Mouse (Mus musculus) T-helper 1 cell (primary cell): ENCODE measurements around the gene Mctp2.

ENCODE experiments used
- in situ Hi-C: fragments of 300-600 bp; cut with MboI, MseI; formaldehyde crosslinking; loops from one replicate; pipeline ENCODE4 v1.15.1; 2025; ENCODE audit warnings: high pct_unique_total_duplicates

Mctp2 gene

DNA sequence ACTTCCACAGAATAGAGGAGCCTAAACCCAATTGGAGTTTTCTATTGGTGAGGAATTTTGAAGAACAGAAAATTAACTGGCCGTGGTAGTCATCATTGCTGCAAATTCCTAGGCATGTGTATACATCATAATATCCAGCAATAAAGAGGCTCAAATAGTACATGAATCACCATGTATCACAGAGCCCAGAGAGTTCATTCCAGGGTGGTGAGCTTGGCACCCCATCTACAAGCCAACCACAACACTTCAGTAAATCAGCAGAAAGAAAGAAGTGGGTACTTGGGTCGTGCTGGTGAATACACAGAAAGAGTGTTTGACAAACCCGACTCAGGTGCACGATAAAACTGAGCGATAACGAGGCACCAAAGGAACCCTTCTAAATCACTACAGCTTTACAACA lies 207.8 kb downstream of the Mctp2 start:
- in situ Hi-C loops: no loop called here

DNA sequence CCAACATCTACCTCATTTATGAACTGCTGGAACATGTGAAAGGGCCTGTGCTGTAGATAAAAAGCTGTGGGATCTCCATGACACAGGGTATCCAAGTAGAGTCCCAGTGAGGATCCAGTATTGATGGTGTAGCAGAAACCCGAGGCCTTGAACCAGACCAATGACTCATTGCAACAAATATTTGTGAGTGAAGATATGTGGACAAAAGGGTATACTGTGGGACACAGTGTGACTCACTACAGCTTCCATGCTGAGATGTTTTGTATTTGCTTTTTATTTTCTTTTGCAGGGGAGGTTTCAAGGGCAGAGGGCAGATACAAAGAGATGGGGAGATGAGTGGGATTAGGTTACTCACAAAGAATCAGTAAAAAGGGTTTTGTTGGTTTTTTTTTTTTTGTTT lies 209.4 kb downstream of the Mctp2 start:
- in situ Hi-C loops: no loop called here

DNA sequence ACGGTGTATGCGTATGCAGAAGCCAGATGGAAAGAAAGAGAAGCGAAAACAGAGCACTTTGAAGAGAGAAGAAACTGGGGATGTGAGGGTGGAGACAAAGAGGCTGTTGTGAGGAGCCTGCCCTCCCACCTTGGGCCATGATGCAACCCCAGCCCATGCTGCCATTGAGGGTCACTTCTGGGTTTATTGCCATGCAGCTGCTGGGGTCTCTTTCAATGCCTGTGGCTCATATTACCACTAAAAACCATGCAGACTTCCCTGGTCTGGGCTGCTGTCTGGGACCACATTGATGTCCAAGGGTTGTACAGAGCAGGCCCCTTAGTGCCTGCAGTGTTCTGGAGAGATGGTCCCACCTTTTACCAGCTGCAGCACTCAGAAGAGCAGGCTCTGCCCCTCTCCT lies 210.0 kb downstream of the Mctp2 start:
- in situ Hi-C loops: no loop called here

DNA sequence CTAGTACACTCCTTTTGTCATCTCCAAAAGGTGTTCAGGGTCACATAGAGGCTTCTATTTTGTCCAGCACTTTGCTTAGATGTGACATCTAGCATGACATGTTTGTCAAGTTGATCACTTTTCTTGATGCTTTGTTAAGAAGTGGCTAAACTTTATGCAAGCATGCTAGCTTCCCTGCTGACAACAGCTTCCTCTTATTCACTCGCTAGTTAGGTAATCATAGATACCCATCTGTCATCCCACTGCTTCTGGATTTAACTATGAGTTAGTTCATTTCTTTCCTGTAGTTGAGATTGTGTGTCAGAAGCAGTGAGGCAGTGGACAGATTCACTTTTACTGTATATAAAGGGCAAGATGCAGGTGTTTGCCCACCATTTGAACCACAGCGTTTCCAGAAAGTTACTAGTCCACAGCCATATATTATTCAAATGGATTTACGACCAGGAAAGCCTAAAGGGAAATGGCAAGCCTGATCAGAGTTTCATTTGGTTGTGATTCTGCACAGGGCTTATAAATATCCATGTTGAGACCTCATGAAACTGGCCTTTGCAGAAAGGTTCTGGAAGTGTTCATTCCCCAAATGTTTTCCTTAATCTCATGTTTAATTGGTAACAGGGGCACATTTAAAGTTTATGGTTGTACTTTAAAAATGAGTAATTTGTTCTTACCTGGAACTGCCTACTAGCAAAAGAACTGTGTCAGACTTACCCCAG lies 216.8 kb downstream of the Mctp2 start:
- in situ Hi-C loops: no loop called here

DNA sequence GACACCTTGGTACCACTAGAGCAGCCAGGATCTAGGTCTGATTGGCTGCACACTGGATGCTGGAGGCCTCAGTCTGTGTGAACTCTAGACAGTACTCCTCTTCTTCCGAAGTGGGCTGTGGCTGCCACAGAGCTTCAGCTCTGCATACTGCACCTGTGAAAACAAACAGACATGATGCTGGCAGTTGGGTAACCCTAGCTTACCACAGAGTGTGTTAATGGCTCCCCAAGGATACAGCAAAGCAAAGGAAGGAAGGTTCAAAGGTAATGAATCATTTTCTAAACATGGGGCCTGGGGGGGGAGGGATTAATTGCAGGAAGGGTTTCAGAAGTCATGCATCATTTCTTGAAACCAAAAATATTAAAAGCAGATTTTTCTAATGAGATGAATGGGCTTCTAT lies 225.7 kb downstream of the Mctp2 start:
- in situ Hi-C loops: no loop called here

DNA sequence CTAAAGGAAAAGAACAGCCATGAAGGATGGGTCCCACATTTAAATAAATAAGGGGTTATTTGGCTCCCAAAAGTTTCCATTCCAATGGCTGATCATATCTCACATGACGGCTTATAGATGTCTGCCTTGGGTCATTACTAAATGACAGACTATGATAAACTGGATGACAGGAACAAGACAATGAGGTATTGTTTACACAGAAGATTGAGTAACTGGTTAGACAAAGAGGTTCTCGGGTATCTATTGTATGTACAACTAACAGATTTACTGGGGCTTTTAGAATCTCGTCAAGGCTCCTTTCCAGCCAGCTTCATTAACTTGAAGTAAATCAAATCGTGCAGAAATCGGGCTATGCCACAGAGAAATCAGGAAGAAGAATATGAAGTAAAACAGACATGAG lies 227.5 kb downstream of the Mctp2 start:
- in situ Hi-C loops: no loop called here

DNA sequence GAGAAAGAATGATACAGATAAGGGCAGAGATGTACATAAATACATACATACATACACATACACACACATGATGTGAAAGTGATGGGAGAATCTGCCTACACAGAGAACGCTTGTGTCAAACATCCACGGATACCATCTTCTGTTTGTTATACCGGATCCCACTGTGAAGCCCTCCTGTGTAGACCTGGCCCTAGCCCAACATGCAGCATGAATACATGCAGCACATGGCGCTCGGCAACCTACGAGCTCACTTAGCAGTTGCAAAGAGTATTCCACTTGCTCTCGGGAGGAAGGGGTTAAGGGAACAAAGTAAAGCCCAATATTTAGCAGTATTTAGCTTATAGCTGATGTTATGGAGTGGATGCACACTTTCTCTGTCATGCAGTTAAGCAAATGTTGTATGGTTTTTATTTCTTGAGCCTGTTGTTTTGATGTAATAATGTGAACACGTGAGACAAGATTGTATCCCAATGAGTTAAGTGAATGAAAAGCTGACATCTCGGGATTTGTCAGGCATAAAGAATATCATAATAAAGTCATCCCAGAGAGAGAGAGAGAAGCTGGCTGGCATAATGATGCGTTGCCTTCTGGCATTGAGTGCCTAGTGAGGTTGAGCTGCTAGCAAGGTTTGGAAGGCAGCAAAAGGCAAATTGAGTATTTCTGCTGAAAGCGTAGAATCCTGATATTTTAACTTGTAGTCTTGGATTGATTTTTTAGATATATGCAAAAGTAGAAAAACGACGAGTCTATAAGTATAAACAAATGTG lies 234.8 kb downstream of the Mctp2 start:
- in situ Hi-C loops: no loop called here

DNA sequence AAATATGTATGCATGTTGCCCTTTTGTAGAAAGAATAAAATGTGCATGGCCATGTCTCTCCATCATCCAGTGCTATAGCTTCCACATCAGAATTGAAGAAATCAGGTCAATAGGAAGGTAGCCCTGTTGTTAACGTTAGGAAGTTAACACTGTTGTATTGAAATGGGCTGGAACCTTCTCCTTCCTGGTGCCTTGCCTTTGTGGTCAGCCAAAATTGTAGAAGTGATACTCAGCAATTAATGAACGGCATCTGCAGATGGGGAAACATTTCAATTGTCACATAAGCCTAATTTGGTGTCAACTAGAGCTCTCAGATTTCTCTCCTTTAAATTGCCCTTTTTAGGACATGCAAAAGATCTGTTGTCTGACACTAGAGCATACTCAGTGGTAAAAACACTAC lies 238.0 kb downstream of the Mctp2 start:
- in situ Hi-C loops: no loop called here

DNA sequence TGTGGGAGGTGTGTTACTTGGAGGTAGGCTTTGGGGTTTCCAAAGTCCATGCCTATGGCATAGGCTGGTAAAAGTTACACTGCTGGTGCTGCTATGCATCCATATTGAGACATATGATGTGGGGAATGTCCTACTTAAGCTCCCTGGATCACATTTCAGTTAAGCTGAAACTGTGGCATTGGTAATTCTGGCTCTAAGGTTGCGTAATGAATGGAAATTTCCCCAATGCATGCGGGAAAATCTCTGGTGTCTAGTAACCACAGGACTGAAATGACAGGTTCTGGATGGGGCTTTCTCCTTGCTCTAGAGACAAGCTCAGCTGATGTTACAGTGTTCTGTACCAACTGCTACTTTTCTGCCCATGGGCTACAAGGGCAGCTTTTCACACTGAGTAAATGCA lies 240.1 kb downstream of the Mctp2 start:
- in situ Hi-C loops: no loop called here

DNA sequence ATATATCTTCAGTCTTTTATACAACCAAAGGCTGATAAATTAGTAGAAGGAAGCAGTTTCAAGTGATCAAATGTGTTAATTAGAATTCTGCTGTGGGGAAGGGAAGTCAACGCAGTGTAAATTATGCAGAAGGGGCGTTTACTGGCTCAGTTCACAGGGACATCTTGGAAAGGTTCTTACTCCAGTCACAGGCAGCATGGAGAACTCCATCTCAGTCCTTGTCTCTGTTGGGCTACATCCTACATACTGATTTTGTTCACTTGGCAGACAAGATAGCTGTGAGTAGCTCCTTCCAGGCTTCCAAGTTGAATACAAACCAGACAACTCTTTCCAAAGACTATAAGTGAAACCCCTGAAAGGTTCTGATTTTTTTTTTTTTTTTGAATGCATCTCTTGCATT lies 254.6 kb downstream of the Mctp2 start:
- in situ Hi-C loops: no loop called here

DNA sequence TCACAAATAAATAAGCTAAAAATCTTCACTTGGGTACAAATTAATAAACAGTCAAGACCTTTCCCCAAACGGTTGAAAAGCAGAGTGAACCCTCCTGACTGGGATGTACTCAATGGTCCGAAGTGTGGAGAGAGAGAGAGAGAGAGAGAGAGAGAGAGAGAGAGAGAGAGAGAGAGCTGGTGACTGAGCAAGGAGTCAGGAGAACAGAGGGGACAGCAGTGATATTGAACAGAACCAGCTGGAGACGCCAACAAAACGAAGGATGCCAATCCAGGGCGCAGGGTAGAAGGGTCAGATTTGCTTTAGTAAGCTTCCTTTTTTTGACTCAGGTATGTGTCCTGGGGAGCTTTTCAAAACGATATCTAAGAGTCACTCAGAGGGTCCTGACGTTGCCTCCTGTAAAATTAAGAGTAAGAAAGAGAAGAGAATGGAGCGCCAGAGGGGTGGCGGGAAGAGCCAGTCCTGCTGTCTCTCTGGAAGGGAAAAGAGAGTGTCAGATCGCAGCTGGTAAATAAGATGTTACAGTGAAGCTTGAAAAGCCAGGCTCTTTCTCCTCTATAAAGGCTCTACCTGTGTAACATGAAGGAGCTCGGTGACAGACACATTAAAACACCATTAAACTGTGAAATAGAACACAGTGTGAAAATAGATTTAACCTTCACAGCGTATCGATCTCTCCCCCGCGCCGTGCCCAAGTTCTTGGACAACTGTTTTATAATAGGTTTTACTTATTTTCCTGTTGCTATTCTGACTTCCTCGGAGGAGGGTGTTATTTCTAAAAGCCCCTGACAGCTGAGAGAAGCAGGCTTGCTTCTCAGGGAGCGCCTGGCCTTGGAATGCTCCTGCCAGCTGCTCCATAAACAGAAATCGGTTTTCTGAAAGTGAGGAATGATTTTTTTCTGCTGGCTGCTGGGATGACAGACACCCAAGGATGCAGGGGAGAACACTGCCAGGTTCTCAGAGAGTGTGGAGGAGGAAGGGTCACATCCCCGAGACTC lies 258.5 kb downstream of the Mctp2 start:
- in situ Hi-C loops: no loop called here
